Mouse (Mus musculus) urinary bladder, postnatal 25 days (tissue): ENCODE data around the gene Prr15l.

Experiments used
- DNase-seq: peaks from one replicate; pipeline ENCODE4 v3.0.0; 2022; ENCODE audit warnings: low spot score

Gene Prr15l

DNA sequence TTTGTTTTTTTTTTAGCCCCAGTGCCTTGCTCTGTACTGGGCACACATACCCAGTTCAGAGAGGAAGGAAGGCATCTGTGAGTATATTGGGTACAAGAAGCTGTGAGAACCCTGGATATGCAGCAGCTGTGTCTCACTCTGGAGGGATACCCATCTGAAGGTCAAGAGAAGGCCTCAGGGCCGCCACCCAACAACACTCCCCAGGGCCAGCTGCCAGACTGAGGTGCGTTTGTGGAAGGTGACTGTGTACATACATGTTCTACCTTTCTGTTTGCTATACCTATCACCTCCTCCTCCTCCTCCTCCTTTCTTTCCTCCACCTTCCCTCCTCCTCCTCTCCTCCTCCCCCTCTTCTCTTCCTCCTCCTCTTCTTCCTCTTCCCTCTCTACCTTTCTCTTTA is at the start of gene Prr15l:
Gene Prr15l, plus strand, starts transcription at position 17 of the 400 bp plus-strand sequence.
- no peak for DNase-seq

DNA sequence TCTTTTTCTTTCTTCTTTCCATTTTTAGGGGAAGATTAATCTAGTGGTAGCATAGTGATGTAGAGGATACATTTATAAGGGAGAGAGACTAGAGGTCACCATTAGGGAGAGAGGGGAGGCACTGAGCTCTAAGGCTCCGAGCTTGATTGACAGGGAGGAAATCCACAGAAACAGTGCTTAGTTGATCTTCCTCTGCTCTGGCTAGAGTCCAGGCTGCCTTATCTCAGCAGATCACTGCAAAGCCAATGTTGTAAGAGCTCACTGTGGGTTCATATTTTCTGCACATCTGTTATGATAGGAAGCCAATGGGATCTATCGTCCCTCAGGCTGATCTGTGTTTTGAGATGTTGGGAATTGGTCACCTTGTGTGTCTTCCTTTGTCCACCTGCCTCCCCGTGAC is 49.2 kb upstream of the Prr15l start:
- no peak for DNase-seq

DNA sequence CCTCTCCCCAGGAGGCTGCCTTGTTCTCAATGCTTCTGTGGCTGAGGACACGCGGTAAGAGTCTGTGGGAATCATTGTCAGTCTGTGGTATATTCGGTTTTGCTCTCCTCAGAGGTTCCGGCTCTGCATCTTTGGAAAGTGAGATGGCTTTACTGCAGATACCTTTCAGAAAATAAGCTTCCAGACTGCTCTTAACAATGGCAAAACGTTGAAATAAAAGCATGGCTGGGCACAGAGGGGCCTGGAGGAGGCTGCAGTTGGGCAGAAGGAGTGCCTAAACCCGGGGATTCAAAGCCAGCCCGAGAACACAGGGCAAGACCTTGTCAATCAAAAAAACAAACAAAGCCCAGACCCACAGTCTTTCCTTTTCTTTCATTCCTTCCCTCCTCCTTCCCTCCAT is 48.5 kb upstream of the Prr15l start:
- no peak for DNase-seq

DNA sequence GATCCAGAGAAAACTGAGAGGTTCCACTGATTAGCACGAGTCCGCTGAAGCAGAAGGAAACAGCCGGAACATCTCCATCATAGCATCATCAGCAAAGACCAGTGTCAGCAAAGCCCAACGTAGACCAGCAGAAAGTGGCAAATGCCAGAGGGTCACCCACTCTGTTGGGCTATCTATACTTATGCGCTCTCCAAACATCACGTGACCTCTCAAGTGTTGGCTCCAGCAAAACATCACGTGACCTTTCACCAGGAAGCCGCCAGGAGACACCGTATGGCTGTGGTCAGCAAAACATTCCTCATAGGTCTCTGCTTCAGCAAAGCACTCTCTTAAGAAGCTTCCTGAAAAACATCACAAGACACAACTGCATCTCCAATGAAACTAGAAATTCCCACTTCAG is 47.6 kb upstream of the Prr15l start:
- no peak for DNase-seq

DNA sequence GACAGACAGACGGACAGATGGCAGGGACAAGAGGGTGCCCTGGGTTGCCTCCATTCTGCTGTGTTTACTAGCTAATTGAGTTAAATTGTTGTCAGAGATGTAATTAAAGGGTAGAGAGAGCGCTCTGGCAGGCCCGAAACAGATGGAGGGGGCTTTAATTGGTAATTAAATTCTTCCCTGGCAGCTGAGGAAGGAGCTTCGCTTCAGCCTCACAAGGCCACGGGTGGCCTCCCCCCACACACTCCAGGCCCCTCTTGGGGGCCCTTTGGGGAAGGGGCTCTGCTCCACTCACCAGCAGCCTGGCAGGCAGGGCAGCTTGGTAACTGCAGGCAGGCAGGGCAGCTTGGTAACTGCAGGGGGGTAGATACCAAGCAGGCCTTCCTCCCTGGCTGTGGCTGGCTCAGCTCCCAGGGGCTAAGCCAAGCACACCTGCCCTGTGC is 42.0 kb upstream of the Prr15l start:
- DNase-seq = no peak

DNA sequence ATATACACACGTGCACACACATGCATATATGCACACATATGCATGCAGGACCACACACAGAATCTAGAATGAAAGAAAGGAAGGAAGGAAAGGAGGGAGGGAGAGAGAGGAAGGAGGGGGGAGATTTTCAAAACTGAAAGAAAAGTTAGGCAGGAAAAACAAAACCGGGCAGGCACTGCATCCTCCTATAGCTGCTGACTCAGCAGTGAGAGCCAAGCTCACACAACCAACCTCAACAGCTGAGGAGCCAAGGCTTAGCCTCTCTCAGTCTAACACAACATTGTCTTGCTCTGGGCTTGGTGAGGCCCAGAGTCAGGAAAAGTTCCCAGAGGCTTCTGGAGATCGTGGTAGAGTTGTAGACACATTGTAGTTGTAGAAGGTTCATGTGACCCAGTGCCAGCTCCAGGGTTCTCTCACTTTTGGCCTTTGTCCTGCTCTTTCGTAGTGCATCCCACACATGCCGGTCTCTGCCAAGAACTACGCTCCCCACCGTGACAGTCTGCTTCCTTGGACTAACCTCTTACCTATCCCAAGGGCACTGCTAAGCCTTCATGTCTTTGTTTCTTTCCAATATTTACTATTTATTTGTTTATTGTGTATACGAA is 40.9 kb upstream of the Prr15l start:
- no peak for DNase-seq

DNA sequence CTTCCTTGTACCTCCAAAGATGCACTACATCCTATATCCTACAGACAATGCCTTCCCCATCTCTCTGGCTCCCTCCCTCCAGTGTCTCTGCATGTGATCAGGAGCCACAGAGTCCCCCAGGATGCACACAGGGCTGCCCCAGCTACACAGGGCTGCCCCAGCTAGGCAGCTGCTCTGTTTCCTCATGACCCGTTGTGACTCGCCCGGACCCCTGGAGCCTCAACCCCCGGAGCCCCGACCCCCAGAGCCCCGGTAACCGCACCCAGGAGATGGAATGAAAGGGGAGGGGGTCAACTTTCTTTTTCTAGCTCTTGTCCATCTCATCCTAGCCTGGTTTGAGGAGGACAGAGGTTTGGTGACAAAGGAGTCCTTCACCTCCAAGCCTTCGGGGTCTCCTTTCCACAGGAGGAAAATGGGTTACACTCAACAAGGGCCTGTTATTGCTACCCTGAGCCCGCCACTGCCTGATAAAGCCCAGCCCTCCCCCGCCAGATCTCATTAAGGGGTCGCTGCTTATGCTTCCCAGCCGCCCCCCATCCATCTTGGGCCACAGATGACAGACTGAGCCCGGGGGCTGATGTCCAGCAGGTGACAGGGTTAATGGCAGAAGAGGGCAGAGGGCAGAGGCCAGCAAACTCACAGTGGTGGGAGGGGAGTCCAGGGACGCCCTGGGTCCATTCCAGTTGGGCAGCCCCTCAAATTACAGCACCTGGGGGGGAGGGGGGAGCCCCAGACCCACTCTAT is 35.9 kb upstream of the Prr15l start:
- no peak for DNase-seq

DNA sequence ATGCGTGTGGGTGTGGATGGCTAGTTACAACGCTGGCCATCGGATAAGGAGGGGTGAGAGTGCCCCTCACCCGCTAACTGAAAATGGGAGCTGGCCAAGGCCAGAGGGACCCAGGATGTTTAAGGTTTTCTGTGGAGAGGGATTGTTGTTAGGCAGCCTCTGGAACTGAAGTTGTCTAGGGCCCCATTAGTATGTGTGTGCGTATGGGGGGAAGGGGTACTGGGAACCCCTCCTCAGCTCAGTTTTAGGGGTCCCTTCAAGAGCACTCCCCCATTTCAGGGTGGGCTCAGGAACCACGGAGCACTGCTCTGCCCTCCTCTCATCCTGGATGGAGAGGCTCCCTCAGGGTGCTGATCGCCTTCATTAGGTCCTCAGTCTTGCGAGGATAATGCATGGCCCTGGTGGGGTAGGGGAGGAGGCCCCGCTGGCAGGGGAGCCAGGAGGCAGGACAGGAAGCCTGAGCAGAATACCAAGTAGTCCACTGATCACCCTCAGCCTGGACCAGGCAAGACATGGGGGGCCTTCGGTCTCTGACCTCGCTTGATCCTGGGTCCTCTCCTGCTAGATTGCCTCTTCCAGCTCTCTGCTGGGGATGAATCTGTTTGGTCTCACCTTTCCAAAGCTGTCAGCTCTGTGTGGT is 34.6 kb upstream of the Prr15l start:
- DNase-seq = no peak

DNA sequence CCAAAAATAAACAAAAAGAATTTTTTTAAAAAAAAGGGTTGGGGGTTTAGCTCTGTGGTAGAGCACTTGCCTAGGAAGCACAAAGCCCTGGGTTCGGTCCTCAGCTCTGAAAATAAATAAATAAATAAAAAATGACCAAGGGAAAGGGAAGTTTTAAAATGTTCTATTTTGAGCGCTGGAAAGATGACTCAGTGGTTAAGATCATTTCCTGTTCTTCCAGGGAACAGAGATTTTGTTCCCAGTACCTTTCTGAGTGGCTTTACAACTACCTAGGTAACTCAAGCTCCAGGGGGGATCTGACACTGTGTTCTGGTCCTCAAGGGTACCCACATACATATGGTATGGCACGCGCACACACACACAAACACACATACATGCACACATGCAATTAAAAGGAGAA is 32.0 kb upstream of the Prr15l start:
- DNase-seq = no peak

DNA sequence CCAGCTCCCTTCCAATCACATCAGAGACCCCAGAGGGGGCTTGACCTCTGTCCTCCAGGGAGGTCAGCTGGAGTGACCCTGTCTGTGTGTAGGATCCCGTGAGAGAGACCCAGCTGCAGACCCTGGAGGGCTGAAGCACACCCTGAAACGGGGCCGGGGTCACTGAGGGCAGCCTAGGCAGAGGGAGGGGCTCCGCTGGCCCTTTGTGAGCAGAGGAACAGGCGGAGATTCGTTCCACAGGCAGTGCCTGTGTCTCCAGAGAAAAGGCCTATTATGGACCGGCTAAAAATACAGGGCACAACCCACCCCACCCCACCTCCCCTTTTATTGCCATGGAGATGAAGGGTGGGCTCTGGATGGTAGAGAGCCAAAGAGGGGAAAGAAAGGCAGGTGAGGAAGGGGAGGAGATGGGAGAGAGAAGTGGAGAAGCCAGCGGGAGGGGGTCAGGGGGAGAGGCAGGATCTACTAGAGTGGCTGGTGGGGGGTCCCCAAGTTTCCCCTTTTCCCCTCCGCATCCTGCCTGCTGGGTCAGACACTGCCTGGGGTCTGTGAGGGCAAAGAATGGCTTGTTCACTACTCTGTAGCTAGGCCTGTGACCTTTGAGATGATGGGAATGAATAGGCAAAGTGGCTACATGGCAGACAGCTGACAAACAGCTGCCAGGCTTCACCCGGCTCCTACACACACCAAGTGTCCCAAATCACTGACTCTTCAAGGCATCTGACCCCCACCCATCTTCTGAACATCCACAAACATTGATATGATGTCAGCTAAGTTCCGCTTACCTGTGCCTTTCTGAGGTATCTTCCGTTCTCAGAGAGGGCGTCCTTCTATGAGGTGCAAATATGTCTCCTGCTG is 28.2 kb upstream of the Prr15l start:
- no peak for DNase-seq

DNA sequence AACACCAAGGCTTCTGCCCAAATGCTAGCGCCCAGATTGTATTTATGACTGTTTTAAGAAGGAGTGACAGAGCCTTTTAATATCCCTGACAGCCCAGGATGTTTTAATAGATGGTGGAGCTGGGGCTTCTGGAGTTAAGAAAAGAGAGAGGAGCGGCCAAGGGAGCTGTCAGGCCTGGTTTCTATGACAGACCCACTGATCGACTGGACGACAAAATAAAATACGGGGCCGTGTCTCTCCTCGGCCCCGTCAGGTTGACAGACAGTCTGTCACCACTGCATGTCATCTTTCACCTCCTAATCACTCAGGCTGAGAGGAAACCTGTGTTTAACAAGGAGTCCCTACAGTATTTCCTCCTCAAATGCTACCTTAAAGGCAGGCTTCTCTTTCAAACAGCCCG is 26.6 kb upstream of the Prr15l start:
- DNase-seq = no peak

DNA sequence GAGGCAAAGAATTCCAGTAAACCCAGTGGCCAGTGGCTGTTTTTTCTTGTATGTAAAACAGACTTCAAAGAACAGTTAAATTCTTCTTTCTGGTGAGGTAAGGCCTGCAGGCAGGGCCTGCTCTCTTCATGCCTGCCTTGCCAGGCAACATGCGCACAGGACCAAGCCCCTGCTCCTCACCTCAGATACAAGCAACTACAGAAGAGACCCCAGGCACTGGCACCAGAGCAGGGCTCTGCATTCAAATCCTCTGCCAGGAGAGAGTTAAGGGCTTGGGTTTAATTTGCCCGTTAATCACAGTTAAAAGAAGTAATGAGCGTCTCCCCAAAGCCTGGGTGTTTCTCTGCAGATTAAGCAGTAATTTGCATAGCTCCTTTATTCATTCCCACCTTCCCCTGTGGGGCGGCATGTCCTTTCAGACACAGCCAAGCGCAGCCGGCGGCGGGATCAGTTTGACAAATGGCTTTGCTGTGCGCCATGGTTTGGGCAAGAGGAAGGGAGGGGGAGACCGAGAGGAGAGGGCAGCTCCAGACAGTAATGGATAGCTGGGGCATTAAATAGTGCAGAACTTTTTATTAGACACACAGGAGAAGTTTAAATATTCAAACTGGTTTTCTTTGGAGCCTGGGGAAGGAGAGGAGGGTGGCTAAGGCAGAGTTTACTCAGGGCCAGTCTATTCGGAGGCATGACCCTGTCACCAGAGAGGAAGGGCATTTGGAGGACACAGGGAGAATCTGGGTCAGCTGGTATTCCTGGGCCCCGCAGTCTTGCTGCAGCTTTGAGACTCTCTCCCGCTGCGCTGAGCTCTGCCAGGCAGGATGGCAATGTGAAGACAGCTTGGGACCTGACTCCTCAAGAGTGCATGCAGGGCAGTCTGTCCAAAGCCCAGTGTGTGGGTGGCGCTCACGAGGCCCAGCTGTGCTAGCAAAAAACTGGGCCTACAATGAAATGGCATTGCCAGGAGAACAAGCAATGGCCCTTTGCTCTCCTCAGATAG is 25.0 kb upstream of the Prr15l start:
- no peak for DNase-seq

DNA sequence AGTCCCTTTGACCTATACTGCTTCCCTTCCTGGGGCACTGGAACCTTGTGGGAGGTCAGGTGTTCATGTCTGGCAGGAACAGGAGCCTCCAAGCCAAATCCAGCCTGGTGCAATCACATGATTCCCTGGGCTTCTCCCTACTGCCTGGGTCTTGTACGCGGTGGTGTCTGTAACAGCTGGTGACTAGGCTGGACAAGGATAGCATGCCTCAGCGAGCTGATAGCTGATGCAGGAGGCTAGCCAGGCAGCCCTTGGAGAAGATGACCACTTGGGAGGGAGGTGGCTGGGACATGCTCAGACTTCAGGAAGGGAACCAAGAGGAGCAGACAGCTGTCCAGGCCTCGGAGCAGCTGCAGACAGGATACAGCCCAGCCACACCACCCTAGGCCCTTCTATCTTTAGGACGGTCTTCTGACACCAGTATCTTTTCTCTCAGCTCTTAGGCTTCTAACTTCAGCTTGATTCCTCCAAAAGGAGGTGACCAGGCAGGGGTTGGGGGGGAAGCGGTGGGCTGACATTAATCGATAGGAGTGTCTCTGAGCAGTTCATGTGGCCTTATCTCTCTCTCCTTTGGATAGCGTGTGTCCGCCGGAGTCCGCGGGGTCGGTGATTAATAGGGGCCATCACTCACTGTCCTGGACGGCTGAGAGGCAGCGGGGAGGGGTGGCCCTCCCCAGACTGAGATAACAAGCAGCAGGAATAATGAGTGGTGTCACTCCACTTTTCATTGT is 21.3 kb upstream of the Prr15l start:
- DNase-seq = no peak

DNA sequence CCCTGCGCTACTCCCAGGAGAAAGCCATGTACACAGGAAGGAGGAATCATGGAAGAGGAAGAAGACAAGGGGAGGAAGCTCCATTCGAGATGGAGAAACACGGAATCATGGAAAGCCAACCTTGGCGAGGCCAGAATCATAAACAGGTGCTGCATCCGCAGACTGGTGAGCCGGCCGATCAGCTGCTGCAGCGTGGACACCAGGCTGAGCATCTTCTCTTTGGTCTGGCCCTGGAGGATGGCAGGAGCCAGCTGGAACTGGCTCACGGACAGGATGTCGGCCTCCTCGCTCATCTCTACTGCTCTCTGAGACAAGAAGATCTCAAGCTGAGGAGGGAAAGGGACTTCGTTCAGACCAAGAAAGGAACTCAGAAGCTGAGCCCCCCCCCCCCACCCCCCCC is 19.3 kb upstream of the Prr15l start:
- DNase-seq = no peak

DNA sequence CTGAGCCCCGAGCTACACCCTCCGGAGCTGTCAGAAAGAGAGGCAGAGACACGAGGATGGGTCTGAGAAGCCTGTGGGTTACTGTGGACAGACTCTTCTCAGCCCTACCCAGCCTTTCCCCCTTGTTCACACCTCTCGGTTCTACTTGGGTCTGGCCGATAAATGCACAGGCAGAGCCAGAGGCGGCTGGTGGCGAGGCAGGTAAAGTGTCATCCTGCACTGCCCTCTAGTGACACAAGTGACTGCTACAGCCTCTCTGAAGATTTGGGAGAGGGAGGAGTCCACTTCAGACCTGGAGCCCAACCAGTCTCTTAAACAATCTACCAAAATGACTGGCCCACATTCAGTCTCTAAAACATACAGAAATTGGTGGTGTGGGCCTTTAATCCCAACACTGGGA is 17.9 kb upstream of the Prr15l start:
- DNase-seq = peak; percentile 55

DNA sequence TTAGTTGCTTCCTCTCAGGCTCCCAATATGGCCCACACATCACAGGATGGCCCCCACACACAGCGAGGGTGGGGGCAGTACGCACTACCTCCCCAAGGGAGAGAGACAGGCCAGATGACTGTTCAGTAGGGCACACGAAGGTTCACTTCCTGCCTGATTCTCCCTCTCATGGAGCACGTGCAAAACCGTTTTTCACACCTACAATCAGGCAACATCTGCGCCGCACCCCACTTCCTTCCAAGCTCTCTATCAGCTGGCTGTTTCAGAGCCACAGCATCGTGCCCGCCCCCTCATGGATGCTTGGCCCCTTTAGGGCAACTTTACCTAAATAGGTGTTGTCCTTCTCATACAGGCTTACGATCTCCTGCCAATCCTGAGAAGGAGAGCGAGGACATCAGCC is 15.2 kb upstream of the Prr15l start:
- no peak for DNase-seq

DNA sequence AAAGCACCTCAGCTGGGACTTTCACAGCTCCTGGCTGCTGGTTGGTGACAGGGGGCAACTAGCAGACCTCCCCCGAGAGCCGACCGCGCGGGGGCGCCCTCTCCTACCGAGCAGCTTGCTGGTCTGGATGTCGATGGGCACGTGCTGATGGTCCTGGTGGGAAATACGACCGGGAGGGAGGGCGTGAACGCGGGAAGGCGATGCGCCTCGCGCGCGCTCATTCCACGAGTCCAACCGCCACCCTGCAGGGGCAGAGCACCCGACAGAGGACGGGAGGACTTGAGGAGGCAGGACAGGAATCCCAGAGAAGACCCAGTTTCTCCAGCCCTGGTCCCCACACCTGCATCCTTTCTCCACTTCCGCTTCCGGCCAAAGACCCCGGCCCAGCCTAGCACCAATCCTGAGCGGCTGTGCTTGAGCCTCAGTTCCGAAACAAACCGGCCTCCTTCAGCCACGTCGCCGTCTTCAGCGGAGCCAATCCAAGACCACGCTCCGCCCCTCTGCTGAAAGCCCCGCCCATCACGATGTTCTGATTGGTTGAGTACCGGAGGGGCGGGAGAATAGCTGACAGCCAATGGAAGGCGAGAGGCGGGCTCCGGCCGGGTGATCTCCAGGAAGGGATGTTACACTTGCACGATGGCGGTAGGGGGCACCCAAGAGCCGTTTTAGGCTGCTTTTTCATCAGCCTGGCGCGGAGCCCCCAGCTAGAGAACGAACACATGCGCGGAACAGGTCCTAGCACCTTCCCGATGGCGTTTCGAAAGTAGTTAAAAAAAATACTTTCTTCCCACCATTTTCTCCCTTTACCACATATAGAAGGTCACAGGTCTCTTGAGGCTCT is 11.6 kb upstream of the Prr15l start, which contains the start of gene Cdk5rap3:
Gene Cdk5rap3, minus strand, starts transcription at position 453 of the 841 bp plus-strand sequence.
- DNase-seq = peak; percentile 97

DNA sequence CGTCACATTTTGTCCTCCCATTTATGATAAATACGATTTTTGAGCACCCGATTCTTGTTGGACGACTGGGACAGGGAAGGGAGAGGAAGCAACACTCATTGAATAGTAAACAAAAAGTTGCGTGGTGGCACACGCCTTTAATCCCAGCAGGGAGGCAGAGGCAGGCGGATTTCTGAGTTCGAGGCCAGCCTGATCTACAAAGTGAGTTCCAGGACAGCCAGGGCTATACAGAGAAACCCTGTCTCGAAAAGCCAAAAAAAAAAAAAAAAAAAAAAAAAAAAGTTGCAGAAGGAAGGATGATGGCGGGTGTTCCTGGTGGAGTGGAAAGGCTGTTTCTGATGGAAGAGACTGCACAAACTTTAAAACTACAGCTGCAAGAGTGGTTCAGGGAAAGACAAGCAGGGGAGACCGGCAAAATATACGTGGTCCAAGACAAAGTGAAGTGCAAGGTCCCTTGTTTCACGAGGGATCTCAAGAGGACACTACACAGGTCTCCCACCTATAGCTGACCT is 11.0 kb upstream of the Prr15l start:
- no peak for DNase-seq

DNA sequence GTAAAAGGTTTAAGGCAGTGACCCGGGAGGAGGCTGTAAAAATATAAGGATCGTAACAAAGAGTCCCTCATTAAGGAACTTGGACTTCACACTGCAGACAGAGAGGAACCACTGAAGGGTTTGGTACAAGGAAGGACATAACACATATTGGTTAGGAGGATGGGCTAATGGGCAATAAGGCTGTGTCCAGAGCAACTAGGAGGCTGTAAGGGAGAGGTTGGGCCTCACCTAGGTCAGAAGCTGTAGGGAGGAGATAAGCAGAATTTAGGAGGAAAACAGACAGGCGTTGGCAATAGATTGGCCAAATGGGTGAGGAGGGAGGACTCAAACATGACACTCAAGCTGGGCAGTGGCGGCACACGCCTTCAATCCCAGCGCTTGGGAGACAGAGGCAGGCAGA is 10.5 kb upstream of the Prr15l start:
- DNase-seq = no peak
